Mouse (Mus musculus) embryonic facial prominence, embryonic 10.5 days (tissue): ENCODE measurements around the gene Cacna1i. TPM values are rescaled to one million over a fixed set of nuclear protein-coding genes. Genes with fewer than 3 reads are reported as not detected.

Experiments used
- DNase-seq: peaks from one replicate; pipeline ENCODE4 v3.0.0-alpha.2; 2017; ENCODE audit warnings: low spot score
- H3K27ac ChIP-seq: fragments of 300-500 bp; sonication (generic); replicated peaks from 2 replicates; pipeline ENCODE4 v1.5.1; 2016; ENCODE audit warnings: mild to moderate bottlenecking
- H3K27me3 ChIP-seq: fragments of 300-500 bp; sonication (generic); replicated peaks from 2 replicates; pipeline ENCODE4 v1.6.1; 2016; ENCODE audit warnings: low read depth, mild to moderate bottlenecking; ENCODE audit not compliant: poor library complexity, severe bottlenecking
- H3K36me3 ChIP-seq: fragments of 300-500 bp; sonication (generic); replicated peaks from 2 replicates; pipeline ENCODE4 v1.6.1; 2016; ENCODE audit warnings: mild to moderate bottlenecking, moderate library complexity
- H3K4me1 ChIP-seq: fragments of 300-500 bp; sonication (generic); 2 replicates; pipeline ENCODE4 v1.6.1; 2016
- H3K4me3 ChIP-seq: fragments of 300-500 bp; sonication (generic); 2 replicates; pipeline ENCODE4 v1.5.1; 2016; ENCODE audit warnings: mild to moderate bottlenecking, moderate library complexity
- H3K9me3 ChIP-seq: fragments of 300-500 bp; sonication (generic); 2 replicates; pipeline ENCODE4 v1.6.1; 2016; ENCODE audit warnings: mild to moderate bottlenecking
- WGBS: fragments of 180-500 bp; shearing (Covaris S2); methylation state at CpG from one replicate; pipeline ENCODE4 v1.1.7; 2016; 5-methylcytosine and 5-hydroxymethylcytosine counted together
- polyA plus RNA-seq: library from polyadenylated mRNA; unstranded; fragments of >200 nt; fragmentation: Nextera tagmentation; extraction: Ambion mirVana; gene quantifications from 2 replicates; pipeline ENCODE4 v1.2.1, GENCODE M21; 2016

Cacna1i gene
- 0.02 and 0.03 TPM in 2 replicates for polyA plus RNA-seq

- Histone ChIP-seq H3K27ac (no peak within 1 kb of the TSS), H3K4me1 (peaks cover 24% of the 10 kb centered on the region), H3K4me3 (peak within 1 kb of the TSS; percentile 60), H3K27me3 (peaks cover 100% of the 10 kb centered on the region), H3K36me3 (no peaks in the 10 kb centered on the region), H3K9me3 (no peaks in the 10 kb centered on the region)
- WGBS, result 2% methylated on average over 50 of the region's 50 CpGs
- peak; percentile 53 for DNase-seq
Observed at GRCm38 (mm10) chr15:80286851-80287415, at the start of gene Cacna1i. Gene Cacna1i, plus strand, starts transcription at chr15:80287238.

- 96% methylated on average over 12 of the region's 12 CpGs for WGBS
- Histone ChIP-seq H3K36me3 (peaks cover 95% of the 10 kb centered on the region), H3K27ac (no peak overlapping the region), H3K4me1 (peaks cover 6% of the 10 kb centered on the region), H3K4me3 (no peak overlapping the region), H3K27me3 (no peaks in the 10 kb centered on the region), H3K9me3 (no peaks in the 10 kb centered on the region)
- no peak for DNase-seq
Observed at GRCm38 (mm10) chr15:80248135-80248534, 38.9 kb upstream of the Cacna1i start.

GRCm38 (mm10) chr15:80248596-80248995 is 38.4 kb upstream of the Cacna1i start:
- 96% methylated on average over 1 of the region's 1 CpGs for WGBS
- Histone ChIP-seq H3K27me3 (no peaks in the 10 kb centered on the region), H3K27ac (no peak overlapping the region), H3K4me1 (peaks cover 11% of the 10 kb centered on the region), H3K9me3 (no peaks in the 10 kb centered on the region), H3K36me3 (peaks cover 91% of the 10 kb centered on the region), H3K4me3 (no peak overlapping the region)
- no peak for DNase-seq

- no peak overlapping the region for H3K4me3 ChIP-seq
- peaks cover 80% of the 10 kb centered on the region for H3K36me3 ChIP-seq
- 94% methylated on average over 10 of the region's 10 CpGs for WGBS
- no peaks in the 10 kb centered on the region for H3K9me3 ChIP-seq
- no peak for DNase-seq
- H3K27ac ChIP-seq, result no peak overlapping the region
- H3K27me3 ChIP-seq, result no peaks in the 10 kb centered on the region
- H3K4me1 ChIP-seq, result peaks cover 22% of the 10 kb centered on the region
Observed at GRCm38 (mm10) chr15:80249672-80250071, 37.4 kb upstream of the Cacna1i start.

- H3K4me1 ChIP-seq, result peaks cover 22% of the 10 kb centered on the region
- H3K36me3 ChIP-seq, result peaks cover 74% of the 10 kb centered on the region
- no peak for DNase-seq
- no peak overlapping the region for H3K4me3 ChIP-seq
- H3K9me3 ChIP-seq, result no peaks in the 10 kb centered on the region
- WGBS, result 93% methylated on average over 6 of the region's 6 CpGs
- H3K27me3 ChIP-seq, result no peaks in the 10 kb centered on the region
- no peak overlapping the region for H3K27ac ChIP-seq
Observed at GRCm38 (mm10) chr15:80250586-80250985, 36.5 kb upstream of the Cacna1i start.

- H3K27ac ChIP-seq, result peak overlapping the region; percentile 100
- peak; percentile 40 for DNase-seq
- 26% methylated on average over 2 of the region's 2 CpGs for WGBS
- H3K36me3 ChIP-seq, result peaks cover 73% of the 10 kb centered on the region
- H3K27me3 ChIP-seq, result no peaks in the 10 kb centered on the region
- H3K4me1 ChIP-seq, result peaks cover 45% of the 10 kb centered on the region
- H3K4me3 ChIP-seq, result 0 out of 2 replicates have a peak overlapping the region, but pooled peaks have one; percentile 100
- H3K9me3 ChIP-seq, result no peaks in the 10 kb centered on the region
Observed at GRCm38 (mm10) chr15:80253530-80253929, 33.5 kb upstream of the Cacna1i start.

- WGBS, result 57% methylated on average over 6 of the region's 6 CpGs
- no peak for DNase-seq
- Histone ChIP-seq H3K36me3 (peaks cover 73% of the 10 kb centered on the region), H3K4me3 (peak overlapping the region; percentile 100), H3K9me3 (no peaks in the 10 kb centered on the region), H3K27ac (peak overlapping the region; percentile 100), H3K4me1 (peaks cover 48% of the 10 kb centered on the region), H3K27me3 (no peaks in the 10 kb centered on the region)
Observed at GRCm38 (mm10) chr15:80254207-80254606, 32.8 kb upstream of the Cacna1i start.

- Histone ChIP-seq H3K4me1 (peaks cover 54% of the 10 kb centered on the region), H3K27me3 (no peaks in the 10 kb centered on the region), H3K27ac (peak within 1 kb of the TSS; percentile 100), H3K9me3 (no peaks in the 10 kb centered on the region), H3K4me3 (peak within 1 kb of the TSS; percentile 100), H3K36me3 (peaks cover 73% of the 10 kb centered on the region)
- DNase-seq, result peak; percentile 98
- WGBS, result under 1% methylated on average over 62 of the region's 62 CpGs
Observed at GRCm38 (mm10) chr15:80254847-80255645, 32.0 kb upstream of the Cacna1i start, which contains the start of gene Atf4. Gene Atf4, plus strand, starts transcription at chr15:80255184.

- Histone ChIP-seq H3K36me3 (peaks cover 73% of the 10 kb centered on the region), H3K4me1 (peaks cover 59% of the 10 kb centered on the region), H3K27ac (peak overlapping the region; percentile 100), H3K4me3 (peak overlapping the region; percentile 100), H3K9me3 (no peaks in the 10 kb centered on the region), H3K27me3 (no peaks in the 10 kb centered on the region)
- under 1% methylated on average over 51 of the region's 51 CpGs for WGBS
- DNase-seq, result peak; percentile 91
Observed at GRCm38 (mm10) chr15:80255646-80256121, 31.4 kb upstream of the Cacna1i start.

GRCm38 (mm10) chr15:80256242-80256641 is 30.8 kb upstream of the Cacna1i start:
- Histone ChIP-seq H3K36me3 (peaks cover 73% of the 10 kb centered on the region), H3K27me3 (no peaks in the 10 kb centered on the region), H3K4me1 (peaks cover 59% of the 10 kb centered on the region), H3K4me3 (peak overlapping the region; percentile 100), H3K9me3 (no peaks in the 10 kb centered on the region), H3K27ac (peak overlapping the region; percentile 100)
- 10% methylated on average over 16 of the region's 16 CpGs for WGBS
- peak; percentile 24 for DNase-seq

- H3K36me3 ChIP-seq, result peaks cover 73% of the 10 kb centered on the region
Observed at GRCm38 (mm10) chr15:80256656-80257601, 30.1 kb upstream of the Cacna1i start.

More at GRCm38 (mm10) chr15:80256656-80257601, 30.1 kb upstream of the Cacna1i start:
- Histone ChIP-seq H3K4me1 (peaks cover 59% of the 10 kb centered on the region), H3K9me3 (no peaks in the 10 kb centered on the region), H3K27me3 (no peaks in the 10 kb centered on the region), H3K27ac (peak overlapping the region; percentile 100), H3K4me3 (peak overlapping the region; percentile 100)
- WGBS, result 68% methylated on average over 12 of the region's 12 CpGs
- no peak for DNase-seq
